Mouse (Mus musculus) splenic B cell, adult 2 months (primary cell): ENCODE data around the gene Stk38l.
"Not testable (repeated sequence)": the region's sequence is repeated elsewhere in the genome, so short reads cannot be mapped to it uniquely, and the experiment has no call there.

ENCODE experiments used
- DNase-seq: peaks from one replicate; pipeline ENCODE4 v3.0.0-alpha.2; 2011; ENCODE audit warnings: low read depth, low spot score
- H3K27me3 ChIP-seq: 2 replicates; pipeline ENCODE4 v1.6.1; 2012; ENCODE audit warnings: mild to moderate bottlenecking, low read length, moderate library complexity, mixed read lengths; ENCODE audit not compliant: control insufficient read depth, poor library complexity, insufficient read depth, severe bottlenecking
- H3K36me3 ChIP-seq: 2 replicates; pipeline ENCODE4 v1.6.1; 2012; ENCODE audit warnings: mild to moderate bottlenecking, low read length, moderate library complexity, mixed read lengths; ENCODE audit not compliant: control insufficient read depth, poor library complexity, insufficient read depth, severe bottlenecking

The Stk38l gene

GRCm38 (mm10) chr6:146719606-146720005 lies 5.2 kb upstream of the Stk38l start:
- DNase-seq, result no peak
- no peaks in the 10 kb centered on the region for H3K36me3 ChIP-seq
- H3K27me3 ChIP-seq, result no peaks in the 10 kb centered on the region

- no peak for DNase-seq
- H3K27me3 ChIP-seq, result no peaks in the 10 kb centered on the region
- H3K36me3 ChIP-seq, result no peaks in the 10 kb centered on the region
These were observed 990 bp upstream of the Stk38l start for GRCm38 (mm10) chr6:146723805-146724204.

- H3K27me3 ChIP-seq, result no peaks in the 10 kb centered on the region
- H3K36me3 ChIP-seq, result no peaks in the 10 kb centered on the region
- DNase-seq, result peak; percentile 40
These were observed 593 bp downstream of the Stk38l start for GRCm38 (mm10) chr6:146725384-146725791.

GRCm38 (mm10) chr6:146731031-146731430 lies 6.2 kb downstream of the Stk38l start:
- H3K36me3 ChIP-seq, result no peaks in the 10 kb centered on the region
- no peaks in the 10 kb centered on the region for H3K27me3 ChIP-seq
- DNase-seq, result no peak

- H3K36me3 ChIP-seq, result no peaks in the 10 kb centered on the region
- no peak for DNase-seq
- H3K27me3 ChIP-seq, result no peaks in the 10 kb centered on the region
These were observed 6.9 kb downstream of the Stk38l start for GRCm38 (mm10) chr6:146731692-146732091.

GRCm38 (mm10) chr6:146732232-146732631 lies 7.4 kb downstream of the Stk38l start:
- DNase-seq, result peak; percentile 15
- H3K27me3 ChIP-seq, result no peaks in the 10 kb centered on the region
- H3K36me3 ChIP-seq, result no peaks in the 10 kb centered on the region

- Histone ChIP-seq H3K27me3 (no peaks in the 10 kb centered on the region), H3K36me3 (no peaks in the 10 kb centered on the region)
- no peak for DNase-seq
These were observed 7.9 kb downstream of the Stk38l start for GRCm38 (mm10) chr6:146732676-146733075.

GRCm38 (mm10) chr6:146733554-146733953 lies 8.8 kb downstream of the Stk38l start:
- peak; percentile 23 for DNase-seq
- no peaks in the 10 kb centered on the region for H3K36me3 ChIP-seq
- H3K27me3 ChIP-seq, result no peaks in the 10 kb centered on the region

- no peak for DNase-seq
- no peaks in the 10 kb centered on the region for H3K27me3 ChIP-seq
- H3K36me3 ChIP-seq, result 0 out of 2 replicates have a peak, but pooled peaks cover 2% of the 10 kb centered on the region
These were observed 14.1 kb downstream of the Stk38l start for GRCm38 (mm10) chr6:146738889-146739288.

- Histone ChIP-seq H3K27me3 (no peaks in the 10 kb centered on the region), H3K36me3 (0 out of 2 replicates have a peak, but pooled peaks cover 2% of the 10 kb centered on the region)
- no peak for DNase-seq
These were observed 15.9 kb downstream of the Stk38l start for GRCm38 (mm10) chr6:146740724-146741123.

- no peak for DNase-seq
- Histone ChIP-seq H3K27me3 (no peaks in the 10 kb centered on the region), H3K36me3 (0 out of 2 replicates have a peak, but pooled peaks cover 2% of the 10 kb centered on the region)
These were observed 17.3 kb downstream of the Stk38l start for GRCm38 (mm10) chr6:146741986-146742635.

- not testable (repeated sequence) for H3K36me3 ChIP-seq, DNase-seq, H3K27me3 ChIP-seq
These were observed 19.5 kb downstream of the Stk38l start for GRCm38 (mm10) chr6:146744266-146744665.

GRCm38 (mm10) chr6:146745180-146745579 lies 20.4 kb downstream of the Stk38l start:
- no peak for DNase-seq
- Histone ChIP-seq H3K36me3 (0 out of 2 replicates have a peak, but pooled peaks cover 2% of the 10 kb centered on the region), H3K27me3 (no peaks in the 10 kb centered on the region)

GRCm38 (mm10) chr6:146746577-146746976 lies 21.8 kb downstream of the Stk38l start:
- 0 out of 2 replicates have a peak, but pooled peaks cover 2% of the 10 kb centered on the region for H3K36me3 ChIP-seq
- H3K27me3 ChIP-seq, result no peaks in the 10 kb centered on the region
- DNase-seq, result no peak

- no peak for DNase-seq
- H3K36me3 ChIP-seq, result 0 out of 2 replicates have a peak, but pooled peaks cover under 1% of the 10 kb centered on the region
- H3K27me3 ChIP-seq, result no peaks in the 10 kb centered on the region
These were observed 22.3 kb downstream of the Stk38l start for GRCm38 (mm10) chr6:146747057-146747456.

GRCm38 (mm10) chr6:146748271-146748670 lies 23.5 kb downstream of the Stk38l start:
- Histone ChIP-seq H3K36me3 (no peaks in the 10 kb centered on the region), H3K27me3 (no peaks in the 10 kb centered on the region)
- DNase-seq, result no peak
